ENCODE assay signal across 8 mouse cellular contexts in the genomic region with DNA sequence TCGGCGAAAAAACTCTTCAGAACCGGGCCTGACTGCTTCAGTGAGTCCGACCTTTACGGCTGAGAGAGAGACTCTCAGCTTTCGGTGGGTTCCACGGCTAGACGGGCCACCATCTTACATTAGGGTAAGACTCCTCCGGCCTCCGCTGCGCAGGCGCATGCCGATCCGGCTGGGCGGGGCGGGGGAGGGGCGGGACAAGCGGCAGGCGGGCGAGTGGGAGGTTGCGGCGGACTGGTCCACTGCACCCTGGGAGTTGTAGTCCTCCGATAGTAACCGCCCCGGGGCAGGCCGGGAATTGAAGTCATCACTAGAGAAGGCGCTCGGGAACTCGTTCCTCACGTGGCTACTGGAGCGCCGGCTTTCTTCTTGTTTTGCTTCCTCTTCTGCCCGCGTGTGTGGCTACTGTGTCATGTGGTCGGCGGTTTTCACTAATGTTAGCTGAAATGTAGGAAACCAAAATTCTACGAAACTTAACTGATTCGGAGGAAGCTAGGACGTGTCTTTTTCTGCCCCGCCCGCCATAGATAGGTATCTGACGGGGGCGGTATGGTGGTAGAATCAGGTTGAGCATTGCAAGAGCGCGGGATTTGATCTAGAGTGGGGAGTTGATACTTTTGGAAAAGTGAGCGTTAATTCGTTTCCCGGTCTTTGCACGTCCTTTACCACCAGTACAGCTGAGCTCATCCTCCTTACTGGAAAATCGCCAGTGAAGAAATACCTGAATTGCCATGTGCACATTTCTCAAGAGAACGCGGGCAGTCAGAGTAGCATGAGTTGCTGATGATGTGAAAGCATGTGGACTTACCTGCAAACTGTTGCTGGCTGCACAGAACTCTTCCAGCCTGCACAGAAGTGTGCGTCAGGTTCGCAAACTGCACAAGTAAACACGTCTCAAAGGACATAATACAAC. TPM values are rescaled to one million over a fixed set of nuclear protein-coding genes. Genes with fewer than 3 reads are reported as not detected.
DNase-seq lines count a peak whose midpoint lies in the region; ATAC-seq and TF ChIP-seq lines count a peak whose summit lies in the region.

Gene Cnot4 (minus strand): TSS at position 146 of the 910 bp plus-strand sequence.

- H3K36me3 ChIP-seq in heart, embryonic 12.5 days = no peaks in the 10 kb centered on the region
- no peaks in the 10 kb centered on the region for H3K36me3 ChIP-seq in kidney, postnatal 0 days (ENCODE audit: insufficient read depth, low read length)
- no peaks in the 10 kb centered on the region for H3K36me3 ChIP-seq in liver, embryonic 11.5 days (ENCODE audit: control insufficient read depth, insufficient read depth, low read length)
- H3K36me3 ChIP-seq in stomach, embryonic 14.5 days (ENCODE audit: control insufficient read depth, insufficient read depth, low read length) = no peaks in the 10 kb centered on the region

- peak; percentile 99 for DNase-seq in CD4-positive helper T cell, adult 2 months (ENCODE audit: low read depth, low spot score)
- peak; percentile 97 for DNase-seq in brain, embryonic 18.5 days (ENCODE audit: low read depth, low spot score)
- DNase-seq in kidney, postnatal 0 days (ENCODE audit: low spot score) = peak; percentile 99
- peak; percentile 99 for DNase-seq in liver, embryonic 11.5 days (ENCODE audit: low spot score)
- peak; percentile 98 for DNase-seq in naive thymus-derived CD4-positive, alpha-beta T cell, adult 2 months (ENCODE audit: low read depth)

- peak within 1 kb of the TSS; percentile 88 for H3K4me3 ChIP-seq in heart, embryonic 12.5 days
- H3K4me3 ChIP-seq in kidney, postnatal 0 days (replicated peaks; ENCODE audit: low read depth, low read length) = peak within 1 kb of the TSS; percentile 78
- peak within 1 kb of the TSS; percentile 91 for H3K4me3 ChIP-seq in liver, embryonic 11.5 days (ENCODE audit: low read depth, low read length)
- peak within 1 kb of the TSS; percentile 83 for H3K4me3 ChIP-seq in stomach, embryonic 14.5 days (ENCODE audit: low read depth, low read length)

- peak; percentile 95 for ATAC-seq in erythroid progenitor cell, adult 5-6 weeks (replicated peaks; ENCODE audit: low FRiP score, poor library complexity, severe bottlenecking)
- ATAC-seq in heart, embryonic 12.5 days (ENCODE audit: insufficient number of reproducible peaks, low FRiP score) = peak; percentile 100
- peak; percentile 100 for ATAC-seq in kidney, postnatal 0 days (replicated peaks; ENCODE audit: low FRiP score, low read depth)
- ATAC-seq in liver, embryonic 11.5 days (replicated peaks; ENCODE audit: low FRiP score) = peak; percentile 97
- ATAC-seq in stomach, embryonic 14.5 days (ENCODE audit: insufficient number of reproducible peaks, insufficient read depth, low FRiP score, low read depth) = peak; percentile 99

- H3K9ac ChIP-seq in heart, embryonic 12.5 days = peak within 1 kb of the TSS; percentile 92
- H3K9ac ChIP-seq in kidney, postnatal 0 days (ENCODE audit: low read depth, low read length) = peak within 1 kb of the TSS; percentile 88
- peak within 1 kb of the TSS; percentile 77 for H3K9ac ChIP-seq in liver, embryonic 11.5 days (ENCODE audit: low read depth, low read length)
- H3K9ac ChIP-seq in stomach, embryonic 14.5 days (replicated peaks; ENCODE audit: low read depth, low read length) = peak within 1 kb of the TSS; percentile 78

- WGBS in heart, embryonic 12.5 days = under 1% methylated on average over 55 of the region's 55 CpGs
- under 1% methylated on average over 55 of the region's 55 CpGs for WGBS in kidney, postnatal 0 days
- WGBS in liver, embryonic 11.5 days = under 1% methylated on average over 55 of the region's 55 CpGs
- under 1% methylated on average over 55 of the region's 55 CpGs for WGBS in stomach, embryonic 14.5 days

- H3K4me2 ChIP-seq in heart, embryonic 12.5 days = peak within 1 kb of the TSS; percentile 98
- peak within 1 kb of the TSS; percentile 99 for H3K4me2 ChIP-seq in kidney, postnatal 0 days (ENCODE audit: low read length)
- peak within 1 kb of the TSS; percentile 88 for H3K4me2 ChIP-seq in liver, embryonic 11.5 days
- peak within 1 kb of the TSS; percentile 92 for H3K4me2 ChIP-seq in stomach, embryonic 14.5 days (replicated peaks; ENCODE audit: low read depth, low read length)

- H3K27ac ChIP-seq in heart, embryonic 12.5 days (ENCODE audit: poor library complexity, severe bottlenecking) = peak within 1 kb of the TSS; percentile 87
- peak within 1 kb of the TSS; percentile 94 for H3K27ac ChIP-seq in kidney, postnatal 0 days
- H3K27ac ChIP-seq in liver, embryonic 11.5 days (ENCODE audit: low read depth, low read length) = peak within 1 kb of the TSS; percentile 81
- peak within 1 kb of the TSS; percentile 92 for H3K27ac ChIP-seq in stomach, embryonic 14.5 days (ENCODE audit: low read length)

- TF ChIP-seq CTCF in kidney, postnatal 0 days (IDR thresholded peaks at IDR 0.05; ENCODE audit: low read depth) = no peak

- H3K27me3 ChIP-seq in heart, embryonic 12.5 days (replicated peaks) = no peaks in the 10 kb centered on the region
- H3K27me3 ChIP-seq in kidney, postnatal 0 days (ENCODE audit: insufficient read depth, low read length) = no peaks in the 10 kb centered on the region
- H3K27me3 ChIP-seq in liver, embryonic 11.5 days (replicated peaks; ENCODE audit: control insufficient read depth, insufficient read depth, low read length) = no peaks in the 10 kb centered on the region
- H3K27me3 ChIP-seq in stomach, embryonic 14.5 days (ENCODE audit: control insufficient read depth, insufficient read depth, low read length) = no peaks in the 10 kb centered on the region

- peaks cover 13% of the 10 kb centered on the region for H3K4me1 ChIP-seq in heart, embryonic 12.5 days (replicated peaks)
- H3K4me1 ChIP-seq in kidney, postnatal 0 days (replicated peaks; ENCODE audit: insufficient read depth, low read length) = no peaks in the 10 kb centered on the region; the same call in 1 of the 2 replicates
- peaks cover 6% of the 10 kb centered on the region for H3K4me1 ChIP-seq in liver, embryonic 11.5 days (replicated peaks; ENCODE audit: control insufficient read depth, insufficient read depth, low read length)
- peaks cover 15% of the 10 kb centered on the region; the same call in 1 of the 2 replicates for H3K4me1 ChIP-seq in stomach, embryonic 14.5 days (ENCODE audit: control insufficient read depth, insufficient read depth, low read length)

- H3K9me3 ChIP-seq in heart, embryonic 12.5 days (replicated peaks) = no peaks in the 10 kb centered on the region
- no peaks in the 10 kb centered on the region for H3K9me3 ChIP-seq in kidney, postnatal 0 days (replicated peaks; ENCODE audit: low read length)
- no peaks in the 10 kb centered on the region for H3K9me3 ChIP-seq in liver, embryonic 11.5 days (ENCODE audit: control insufficient read depth, low read length)
- no peaks in the 10 kb centered on the region for H3K9me3 ChIP-seq in stomach, embryonic 14.5 days (ENCODE audit: control insufficient read depth, low read depth, low read length)

RNA-seq across cellular contexts. Expression of gene Cnot4, which starts in this region (rescaled TPM):
- total RNA-seq in erythroid progenitor cell, adult 5-6 weeks (2015; ENCODE audit: low replicate concordance) = 42.8 and 80.4 TPM in 2 replicates
- 55.2 and 57.6 TPM in 2 replicates for total RNA-seq in erythroid progenitor cell, adult 5-6 weeks (2017; ENCODE audit: low replicate concordance)
- polyA plus RNA-seq in heart, embryonic 12.5 days (2016; fragmentation: Nextera tagmentation; extraction: Ambion mirVana) = 22.4 and 23.3 TPM in 2 replicates
- polyA plus RNA-seq in kidney, postnatal 0 days (2015; fragmentation: Nextera tagmentation; extraction: Ambion mirVana) = 21.0 and 23.5 TPM in 2 replicates
- polyA plus RNA-seq in liver, embryonic 11.5 days (2014; fragmentation: Nextera tagmentation; extraction: Ambion mirVana) = 25.0 and 26.3 TPM in 2 replicates
- 36.5 and 40.4 TPM in 2 replicates for polyA plus RNA-seq in stomach, embryonic 14.5 days (2014; fragmentation: Nextera tagmentation; extraction: Ambion mirVana)

Comparison
In these comparisons a context has a peak if more than half of its experiments do, and no peak if none do; other contexts are left out.
1. Peak in every context shown above with its lines: DNase-seq, ATAC-seq, H3K4me3 ChIP-seq and H3K27ac ChIP-seq.